Mouse (Mus musculus) hematopoietic stem cell, adult 5-6 weeks (primary cell): Measurements from ENCODE around the gene Olfr1156. TPM values are rescaled to one million over a fixed set of nuclear protein-coding genes. Genes with fewer than 3 reads are reported as not detected.

Source experiments
- ATAC-seq, 2 experiments: fragments of 125-278 bp in 1 of 2; replicated peaks in 1 of 2; 2 replicates each; pipeline ENCODE4 v1.8.0; 2016 to 2017; ENCODE audit warnings: inconsistent platforms in 2 of 2, mild to moderate bottlenecking in 2 of 2, moderate number of reproducible peaks in 2 of 2, low read depth in 1 of 2, moderate TSS enrichment in 1 of 2; ENCODE audit not compliant: low FRiP score in 2 of 2, poor library complexity in 2 of 2, severe bottlenecking in 2 of 2, insufficient read depth in 1 of 2, low TSS enrichment in 1 of 2
- total RNA-seq: library from RNA; stranded (forward); fragments of 172-1452, 232-1000 nt; gene quantifications from 2 replicates; pipeline ENCODE4 v1.2.3, GENCODE M21; 2017

Olfr1156 gene
- not detected in 2 replicates for total RNA-seq

DNA sequence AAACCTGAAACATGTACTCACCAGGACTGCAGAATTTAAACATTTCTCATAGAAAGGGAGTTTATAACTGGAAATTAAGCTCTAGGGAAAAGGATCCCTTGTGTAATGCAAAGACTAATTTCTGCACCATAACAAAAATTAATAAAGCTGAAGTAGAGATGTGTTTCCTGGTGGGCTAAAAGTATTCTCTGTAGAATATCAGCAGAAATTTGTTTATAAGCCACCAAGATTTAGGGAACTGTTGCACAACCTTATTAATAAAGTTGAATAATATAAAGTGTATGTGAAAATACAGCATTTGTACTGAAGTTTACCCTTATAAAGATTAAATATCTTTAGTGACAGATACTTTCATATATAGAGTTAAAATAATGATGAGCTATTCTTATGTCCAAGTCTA, at the start of gene Olfr1156:
TSS of gene Olfr1156 (minus strand) at position 101 of the 400 bp plus-strand sequence.
- no peak for ATAC-seq

DNA sequence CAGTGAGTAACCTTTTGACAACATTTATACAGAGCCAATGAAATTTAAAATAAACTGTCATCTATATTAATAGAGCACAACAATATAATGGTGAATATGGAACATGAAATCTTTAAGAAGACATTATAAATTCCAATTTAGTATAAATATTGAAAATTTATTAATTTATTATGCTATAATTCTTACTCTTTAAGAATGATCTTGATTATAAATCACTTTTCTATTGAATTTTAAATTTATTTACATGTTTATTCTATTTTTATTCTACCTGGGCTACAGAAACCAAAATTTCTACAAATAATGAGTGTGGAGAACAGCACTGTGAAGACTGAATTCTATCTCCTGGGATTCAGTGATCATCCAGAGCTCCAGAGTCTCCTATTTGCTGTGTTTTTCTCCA, 36.9 kb upstream of the Olfr1156 start, which contains the start of gene Olfr1158:
TSS of gene Olfr1158 (plus strand) at position 301 of the 400 bp plus-strand sequence.
- no peak for ATAC-seq

DNA sequence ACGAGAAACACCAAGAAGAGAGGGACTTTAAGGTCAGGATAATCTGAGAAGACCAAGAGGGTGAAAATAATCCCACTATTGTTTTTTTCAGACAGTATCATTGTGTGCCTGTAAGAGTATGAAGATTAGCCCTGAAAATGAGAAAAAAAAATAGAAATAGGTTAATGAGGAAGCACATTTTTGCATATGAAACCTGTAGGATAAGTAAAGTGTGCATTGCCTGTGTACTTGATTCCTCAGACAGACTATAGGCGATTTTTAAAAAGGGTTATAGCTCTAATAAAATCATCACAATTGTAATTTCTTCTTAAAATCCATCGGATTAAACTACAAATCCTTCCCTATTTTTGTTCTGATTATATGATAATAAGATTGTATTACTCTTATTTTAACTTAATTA, 21.7 kb upstream of the Olfr1156 start, which contains the start of gene Olfr74:
TSS of gene Olfr74 (minus strand) at position 101 of the 400 bp plus-strand sequence.
- ATAC-seq, result no peak

DNA sequence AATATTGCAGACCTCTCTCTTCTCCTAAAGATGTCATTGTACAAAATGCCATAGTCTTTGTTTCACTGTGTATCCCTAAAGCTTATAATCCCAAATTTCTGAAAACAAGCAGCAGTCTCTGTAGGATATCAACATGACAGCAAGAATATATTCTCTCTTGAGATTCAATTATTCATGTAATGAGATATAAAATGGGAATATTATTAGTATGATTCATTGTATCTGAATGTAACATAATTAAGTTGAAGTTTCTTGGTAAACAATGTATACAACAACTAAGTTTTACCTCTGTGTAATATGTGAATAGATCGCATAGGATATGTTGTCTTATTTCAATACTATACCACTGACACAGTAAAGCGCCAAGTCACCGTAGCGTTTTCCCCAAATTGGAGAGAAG, 15.3 kb upstream of the Olfr1156 start, which contains the start of gene Olfr1157:
TSS of gene Olfr1157 (minus strand) at position 101 of the 400 bp plus-strand sequence.
- no peak for ATAC-seq

DNA sequence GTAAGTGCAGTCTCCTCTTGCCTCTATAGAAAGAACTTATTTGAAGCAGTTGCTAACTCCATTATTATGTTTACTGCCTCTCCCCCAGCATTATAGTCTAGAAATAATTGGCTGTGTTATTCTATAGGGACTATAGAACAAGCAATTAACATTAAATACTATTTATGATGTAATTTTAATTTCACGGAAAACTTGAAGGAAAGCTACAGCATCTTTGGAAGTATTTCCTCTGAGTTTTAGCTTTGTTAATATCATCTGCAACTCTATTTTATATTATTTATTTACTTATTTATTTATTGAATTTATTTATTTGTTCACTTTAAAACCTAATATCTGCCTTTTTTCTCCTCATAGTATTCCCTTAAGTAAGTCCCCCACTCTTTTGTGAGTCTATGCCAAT, 7.9 kb downstream of the Olfr1156 start, which contains the start of gene Olfr1155:
TSS of gene Olfr1155 (minus strand) at position 101 of the 400 bp plus-strand sequence.
- no peak for ATAC-seq

DNA sequence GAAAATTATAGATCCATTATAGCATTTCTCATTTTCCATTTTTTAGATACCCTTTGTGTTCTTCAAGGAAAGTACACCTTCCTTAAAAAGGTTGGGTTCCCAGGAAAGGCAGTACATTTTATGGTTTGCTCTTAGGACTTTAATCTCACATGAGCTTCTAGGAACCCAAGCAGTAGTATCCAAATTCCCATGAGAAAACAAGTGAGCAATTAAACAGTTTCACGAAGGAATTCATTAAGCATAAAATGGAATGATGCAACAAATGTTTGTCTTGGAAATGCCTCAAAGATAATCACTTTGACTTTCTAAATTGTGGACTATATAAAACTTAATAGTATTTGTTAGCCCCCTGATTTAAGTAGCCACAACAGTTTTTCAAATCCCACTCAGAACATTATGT, 47.8 kb downstream of the Olfr1156 start, which contains the start of gene Olfr1154:
TSS of gene Olfr1154 (minus strand) at position 101 of the 400 bp plus-strand sequence.
- ATAC-seq, result no peak

Other genes starting within 250 kb of the Olfr1156 start
- not detected in 2 replicates for gene Olfr1137, start 239.9 kb downstream of the Olfr1156 start, total RNA-seq
- not detected in 2 replicates for gene Olfr1138, start 213.1 kb downstream of the Olfr1156 start, total RNA-seq
- not detected in 2 replicates for gene Olfr1140, start 209.3 kb downstream of the Olfr1156 start, total RNA-seq
- gene Olfr1141, start 199.1 kb downstream of the Olfr1156 start, total RNA-seq, result not detected in 2 replicates
- gene Olfr152, start 173.6 kb downstream of the Olfr1156 start, total RNA-seq, result not detected in 2 replicates
- gene Olfr1143, start 152.5 kb downstream of the Olfr1156 start, total RNA-seq, result not detected in 2 replicates
- gene Olfr1145, start 143.3 kb downstream of the Olfr1156 start, total RNA-seq, result not detected in 2 replicates
- not detected in 2 replicates for gene Olfr1148, start 122.6 kb downstream of the Olfr1156 start, total RNA-seq
- not detected in 2 replicates for gene Olfr1150-ps1, start 109.1 kb downstream of the Olfr1156 start, total RNA-seq
- not detected in 2 replicates for gene Olfr1151, start 97.2 kb downstream of the Olfr1156 start, total RNA-seq
- not detected in 2 replicates for gene Olfr1152, start 86.6 kb downstream of the Olfr1156 start, total RNA-seq
- gene Olfr1153, start 58.1 kb downstream of the Olfr1156 start, total RNA-seq, result not detected in 2 replicates
- gene Olfr1154, start 47.9 kb downstream of the Olfr1156 start, total RNA-seq, result not detected in 2 replicates
- not detected in 2 replicates for gene Olfr1155, start 8.0 kb downstream of the Olfr1156 start, total RNA-seq
- not detected in 2 replicates for gene Olfr1157, start 15.2 kb upstream of the Olfr1156 start, total RNA-seq
- not detected in 2 replicates for gene Olfr74, start 21.6 kb upstream of the Olfr1156 start, total RNA-seq
- gene Olfr1158, start 37.0 kb upstream of the Olfr1156 start, total RNA-seq, result not detected in 2 replicates
- not detected in 2 replicates for gene Olfr1160, start 55.2 kb upstream of the Olfr1156 start, total RNA-seq
- gene Olfr1161, start 69.7 kb upstream of the Olfr1156 start, total RNA-seq, result not detected in 2 replicates
- not detected in 2 replicates for gene Olfr73, start 84.6 kb upstream of the Olfr1156 start, total RNA-seq
- not detected in 2 replicates for gene Olfr1162, start 98.0 kb upstream of the Olfr1156 start, total RNA-seq
- gene Olfr1163, start 118.7 kb upstream of the Olfr1156 start, total RNA-seq, result not detected in 2 replicates
- gene Olfr1164, start 140.9 kb upstream of the Olfr1156 start, total RNA-seq, result not detected in 2 replicates
- gene Olfr1166, start 175.2 kb upstream of the Olfr1156 start, total RNA-seq, result not detected in 2 replicates
- not detected in 2 replicates for gene Olfr1167, start 202.1 kb upstream of the Olfr1156 start, total RNA-seq
- gene Olfr1168, start 228.8 kb upstream of the Olfr1156 start, total RNA-seq, result not detected in 2 replicates